Mouse (Mus musculus): Measurements from ENCODE around the gene C1qtnf2. TPM values are rescaled to one million over a fixed set of nuclear protein-coding genes. Genes with fewer than 3 reads are reported as not detected.
A peak's percentile ranks its signal among the peaks of the same experiment; 100 is the strongest.

Gene C1qtnf2
- 9.7 and 10.0 TPM in 2 replicates for polyA plus RNA-seq (2015; fragmentation: Nextera tagmentation; extraction: Ambion mirVana)

DNA sequence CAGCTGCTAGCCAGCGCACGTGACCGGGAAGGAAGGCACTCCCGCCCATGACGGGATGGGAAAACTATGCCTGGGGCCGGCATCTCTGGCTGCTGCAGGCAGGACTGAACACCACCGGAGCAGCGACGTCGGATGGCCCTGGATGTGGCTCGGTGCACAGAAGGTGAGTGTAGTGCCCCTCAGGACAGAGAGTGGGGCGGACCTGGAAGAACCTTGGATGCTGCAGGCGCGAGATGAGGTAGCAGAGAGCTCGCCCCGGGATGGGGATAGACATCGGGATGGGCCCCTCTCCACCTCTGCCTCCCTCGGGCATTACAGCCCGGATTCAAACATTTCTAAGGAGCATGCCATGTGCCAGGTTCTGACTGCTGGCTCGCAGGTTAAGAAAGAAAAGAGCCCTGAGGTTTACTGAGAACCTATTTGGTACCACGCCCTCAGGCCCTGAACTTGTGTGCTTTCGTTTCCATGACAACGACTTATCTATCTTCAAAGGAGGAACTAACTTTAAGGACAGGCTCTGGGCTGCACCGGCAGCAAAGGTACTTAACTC is at the start of gene C1qtnf2:
C1qtnf2 (plus strand) TSS at position 52 of the 550 bp plus-strand sequence.
- no peaks in the 10 kb centered on the region for H3K36me3 ChIP-seq (replicated peaks)
- H3K9ac ChIP-seq, result peak within 1 kb of the TSS; percentile 12; the same call in 1 of the 2 replicates
- 2% methylated on average over 24 of the region's 24 CpGs for WGBS
- ATAC-seq (replicated peaks), result peak; percentile 71
- H3K9me3 ChIP-seq, result no peaks in the 10 kb centered on the region
- H3K27ac ChIP-seq, result no peak within 1 kb of the TSS
- peak within 1 kb of the TSS; percentile 29 for H3K4me3 ChIP-seq
- no peaks in the 10 kb centered on the region for H3K27me3 ChIP-seq (replicated peaks)
- peaks cover 15% of the 10 kb centered on the region for H3K4me1 ChIP-seq
- peak within 1 kb of the TSS; percentile 51 for H3K4me2 ChIP-seq

DNA sequence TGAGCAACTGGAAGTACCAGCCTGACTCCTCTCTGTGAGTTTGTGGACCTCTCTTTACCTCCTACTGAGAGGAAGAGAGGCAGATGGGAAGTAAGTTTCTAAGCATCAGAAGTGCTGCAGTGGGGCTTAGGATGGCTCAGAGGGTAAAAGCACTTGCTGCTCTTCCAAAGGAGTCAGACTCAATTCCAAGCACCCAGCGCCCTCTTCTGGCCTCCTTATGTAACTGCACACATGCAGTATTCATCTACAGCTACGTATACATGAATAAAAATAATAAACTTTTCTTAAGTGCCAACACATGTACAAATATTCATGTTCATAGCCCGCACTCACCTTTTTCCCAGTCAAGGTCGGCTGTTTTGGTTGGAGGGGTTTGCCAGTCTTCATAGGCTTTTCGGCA is 49.7 kb upstream of the C1qtnf2 start:
- 75% methylated on average over 5 of the region's 5 CpGs for WGBS
- Histone ChIP-seq H3K9me3 (no peaks in the 10 kb centered on the region), H3K36me3 (replicated peaks) (no peaks in the 10 kb centered on the region)

DNA sequence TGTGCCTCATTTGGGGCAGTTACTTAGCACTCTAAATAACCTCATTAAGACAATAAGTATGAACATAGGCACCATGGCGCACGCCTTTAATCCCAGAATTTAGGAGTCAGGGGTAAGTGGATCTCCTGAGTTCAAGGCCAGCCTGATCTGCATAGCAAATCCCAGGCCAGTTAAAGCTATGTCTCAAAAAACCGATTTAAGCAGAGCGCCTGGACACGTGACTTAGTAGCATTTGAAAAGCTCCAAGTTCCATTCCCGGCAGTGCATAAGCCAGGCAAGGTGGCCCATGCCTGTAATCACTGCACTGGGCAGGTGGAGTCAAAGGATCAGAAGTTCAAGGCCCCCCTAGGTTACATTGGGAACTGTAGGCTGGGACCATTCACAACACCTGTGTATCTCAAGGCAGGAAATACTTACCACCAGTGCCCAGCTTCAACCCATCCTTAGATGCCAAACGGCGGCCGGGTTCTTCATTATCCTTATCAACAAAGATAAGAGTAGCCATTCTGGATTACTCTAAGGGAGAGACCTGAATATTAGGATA is 48.8 kb upstream of the C1qtnf2 start:
- H3K9me3 ChIP-seq, result no peaks in the 10 kb centered on the region
- ATAC-seq (replicated peaks), result peak; percentile 65; the same call in 1 of the 2 replicates
- peaks cover 8% of the 10 kb centered on the region for H3K4me1 ChIP-seq
- H3K36me3 ChIP-seq (replicated peaks), result no peaks in the 10 kb centered on the region
- no peak overlapping the region for H3K27ac ChIP-seq
- H3K27me3 ChIP-seq (replicated peaks), result no peaks in the 10 kb centered on the region
- no peak overlapping the region for H3K9ac ChIP-seq
- H3K4me2 ChIP-seq, result no peak overlapping the region
- peak overlapping the region; percentile 73; the same call in 1 of the 2 replicates for H3K4me3 ChIP-seq
- WGBS, result 91% methylated on average over 9 of the region's 9 CpGs

More for the DNA sequence above, 49.7 kb upstream of the C1qtnf2 start:
- Histone ChIP-seq H3K9ac (no peak overlapping the region), H3K4me2 (no peak overlapping the region), H3K27me3 (replicated peaks) (no peaks in the 10 kb centered on the region), H3K27ac (no peak overlapping the region), H3K4me3 (no peak overlapping the region), H3K4me1 (peaks cover 8% of the 10 kb centered on the region)
- no peak for ATAC-seq (replicated peaks)

DNA sequence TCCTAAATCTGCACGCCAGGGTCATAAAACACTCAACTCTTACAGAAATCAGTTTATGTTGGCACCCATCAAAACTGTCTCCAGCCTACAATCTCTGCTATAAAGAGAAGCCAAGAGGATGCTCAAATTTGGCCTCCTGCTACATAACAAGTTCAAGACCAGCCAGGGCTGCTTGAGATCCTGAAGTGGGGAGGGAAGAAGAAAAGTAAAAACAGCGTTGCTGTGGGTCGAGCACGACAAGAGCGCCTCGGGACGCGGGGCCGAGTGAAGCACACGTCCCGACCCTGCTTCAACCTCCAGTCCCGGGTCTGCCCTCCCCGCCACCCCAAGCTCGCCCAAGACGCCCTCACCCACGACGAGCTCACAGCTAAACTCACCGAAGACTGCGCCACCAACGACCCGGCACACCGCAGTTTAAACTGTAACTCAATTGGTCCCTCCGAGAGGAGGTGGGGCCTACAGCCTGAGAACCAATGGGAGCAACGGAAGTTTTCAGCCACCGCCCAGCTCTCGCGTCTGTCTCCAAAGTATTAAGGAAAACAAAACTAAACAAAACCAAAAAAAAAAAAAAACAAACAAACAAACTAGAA is 48.2 kb upstream of the C1qtnf2 start, which contains the start of gene Pttg1:
Pttg1 (minus strand) TSS at position 428 of the 590 bp plus-strand sequence.
- H3K27ac ChIP-seq, result no peak within 1 kb of the TSS
- peak within 1 kb of the TSS; percentile 77 for H3K4me2 ChIP-seq
- 3% methylated on average over 27 of the region's 27 CpGs for WGBS
- H3K9me3 ChIP-seq, result no peaks in the 10 kb centered on the region
- H3K9ac ChIP-seq, result peak within 1 kb of the TSS; percentile 58
- peak; percentile 94 for ATAC-seq (replicated peaks)
- H3K4me3 ChIP-seq, result peak within 1 kb of the TSS; percentile 73
- no peaks in the 10 kb centered on the region for H3K36me3 ChIP-seq (replicated peaks)
- peaks cover 8% of the 10 kb centered on the region for H3K4me1 ChIP-seq
- no peaks in the 10 kb centered on the region for H3K27me3 ChIP-seq (replicated peaks)

DNA sequence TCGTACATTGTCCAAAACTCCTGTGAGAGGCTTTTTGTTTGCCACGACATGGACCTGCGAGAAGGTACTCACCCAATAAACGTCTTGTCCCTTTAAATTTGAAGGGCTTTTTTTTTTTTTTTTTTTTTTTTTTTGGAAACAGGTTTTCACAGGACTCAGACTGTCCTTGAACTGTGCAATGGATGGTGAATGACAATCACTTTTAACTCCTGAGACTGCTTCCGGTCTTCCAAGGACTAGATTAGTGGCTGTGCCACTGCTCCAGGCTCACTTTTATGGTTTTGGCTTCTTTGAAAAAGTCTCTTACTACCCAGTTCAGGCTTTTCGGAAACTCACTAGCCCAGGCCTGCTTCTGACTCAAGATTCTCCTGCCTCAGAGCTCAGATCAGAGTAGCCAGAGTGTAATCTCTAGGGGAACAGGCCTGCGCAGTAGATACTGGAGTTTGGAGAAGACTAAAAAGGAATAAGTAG is 47.6 kb upstream of the C1qtnf2 start:
- Histone ChIP-seq H3K27me3 (replicated peaks) (no peaks in the 10 kb centered on the region), H3K4me1 (peaks cover 8% of the 10 kb centered on the region), H3K4me3 (peak overlapping the region; percentile 73), H3K9ac (no peak overlapping the region), H3K36me3 (replicated peaks) (no peaks in the 10 kb centered on the region), H3K27ac (no peak overlapping the region), H3K9me3 (no peaks in the 10 kb centered on the region), H3K4me2 (peak overlapping the region; percentile 77)
- peak; percentile 24; the same call in 1 of the 2 replicates for ATAC-seq (replicated peaks)
- 19% methylated on average over 7 of the region's 7 CpGs for WGBS

DNA sequence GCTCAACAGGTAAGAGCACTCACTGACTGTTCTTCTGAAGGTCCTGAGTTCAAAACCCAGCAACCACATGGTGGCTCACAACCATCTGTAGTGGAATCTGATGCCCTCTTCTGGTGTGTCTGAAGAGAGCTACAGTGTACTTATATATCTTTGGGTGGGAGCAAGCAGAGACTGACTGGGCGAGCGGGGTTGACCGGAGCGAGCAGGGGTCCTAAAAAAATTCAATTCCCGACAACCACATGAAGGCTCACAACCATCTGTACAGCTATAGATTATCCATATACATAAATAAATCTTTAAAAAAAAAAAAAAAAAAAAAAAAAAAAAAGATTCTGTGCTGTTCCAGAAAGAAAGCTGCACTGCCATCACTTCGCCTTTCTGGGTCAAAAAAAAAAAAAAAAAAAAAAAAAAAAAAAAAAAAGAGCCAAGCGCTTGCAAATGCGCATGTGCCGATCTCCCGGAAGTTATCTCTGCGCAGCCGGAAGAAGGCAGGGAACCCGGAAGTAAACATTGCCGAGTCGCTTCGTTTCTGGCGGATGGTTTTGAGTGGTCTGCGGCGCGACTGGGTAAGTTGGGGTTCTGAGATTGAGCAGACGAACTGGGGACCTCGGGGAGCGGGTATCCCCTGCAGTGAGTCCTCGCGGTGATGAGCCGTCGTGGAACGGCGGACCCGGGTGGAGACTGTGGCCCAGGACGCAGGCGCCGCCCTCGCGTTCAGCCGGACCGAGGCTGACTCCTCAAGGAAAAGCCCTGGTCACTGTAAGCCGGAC is 40.6 kb upstream of the C1qtnf2 start, which contains the start of gene Slu7:
Slu7 (plus strand) TSS at position 491 of the 770 bp plus-strand sequence.
- 6% methylated on average over 38 of the region's 38 CpGs for WGBS
- ATAC-seq (replicated peaks), result peak; percentile 91
- Histone ChIP-seq H3K36me3 (replicated peaks) (peaks cover 12% of the 10 kb centered on the region), H3K27me3 (replicated peaks) (no peaks in the 10 kb centered on the region), H3K4me2 (peak within 1 kb of the TSS; percentile 69), H3K27ac (peak within 1 kb of the TSS; percentile 47; the same call in 1 of the 2 replicates), H3K4me1 (peaks cover 11% of the 10 kb centered on the region), H3K9me3 (no peaks in the 10 kb centered on the region), H3K9ac (peak within 1 kb of the TSS; percentile 62), H3K4me3 (peak within 1 kb of the TSS; percentile 74)

DNA sequence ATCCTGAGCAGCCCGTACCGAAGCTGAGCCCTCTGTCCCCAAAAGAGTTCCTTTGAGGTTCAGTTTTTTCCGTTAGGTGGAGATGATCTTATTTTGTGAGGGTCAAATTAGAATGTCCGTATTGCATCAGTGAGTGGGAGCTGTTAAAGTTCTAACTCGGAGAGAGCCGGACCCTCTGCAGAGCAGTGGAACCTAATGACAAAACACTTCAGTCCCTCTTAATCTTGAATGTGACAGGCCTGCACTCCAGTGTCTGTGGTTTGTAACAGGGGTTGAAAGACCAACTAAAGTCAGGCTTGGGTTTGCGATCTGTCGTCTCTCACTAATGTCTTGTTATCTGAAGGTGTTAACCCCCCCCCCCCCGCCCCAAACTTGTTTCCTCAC is 40.1 kb upstream of the C1qtnf2 start:
- Histone ChIP-seq H3K4me3 (peak overlapping the region; percentile 74), H3K27me3 (replicated peaks) (no peaks in the 10 kb centered on the region), H3K4me2 (peak overlapping the region; percentile 69), H3K4me1 (peaks cover 11% of the 10 kb centered on the region), H3K36me3 (replicated peaks) (peaks cover 17% of the 10 kb centered on the region), H3K9ac (peak overlapping the region; percentile 62), H3K27ac (peak overlapping the region; percentile 47; the same call in 1 of the 2 replicates), H3K9me3 (no peaks in the 10 kb centered on the region)
- ATAC-seq (replicated peaks), result peak; percentile 70
- 7% methylated on average over 9 of the region's 9 CpGs for WGBS

DNA sequence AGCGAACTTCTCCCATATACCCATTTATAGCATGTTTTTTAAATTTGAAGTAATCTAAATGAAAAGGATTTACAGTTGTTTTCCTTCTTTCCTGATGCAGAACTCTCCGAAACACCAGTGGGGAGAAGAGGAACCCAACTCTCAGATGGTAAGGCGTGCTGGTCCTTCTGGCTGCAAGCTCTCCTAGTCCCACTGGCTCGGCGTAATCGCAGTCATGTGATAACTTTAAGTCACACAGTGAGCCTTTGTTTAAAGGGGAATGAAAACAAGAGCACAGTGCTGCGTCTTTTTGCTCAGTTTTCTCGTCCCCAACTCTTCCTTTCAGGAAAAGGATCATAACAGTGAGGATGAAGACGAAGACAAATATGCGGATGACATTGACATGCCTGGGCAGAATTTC is 33.0 kb upstream of the C1qtnf2 start:
- Histone ChIP-seq H3K27ac (no peak overlapping the region), H3K9ac (no peak overlapping the region), H3K4me2 (no peak overlapping the region), H3K4me1 (no peaks in the 10 kb centered on the region), H3K36me3 (replicated peaks) (peaks cover 83% of the 10 kb centered on the region), H3K9me3 (no peaks in the 10 kb centered on the region), H3K4me3 (no peak overlapping the region), H3K27me3 (replicated peaks) (no peaks in the 10 kb centered on the region)
- no peak for ATAC-seq (replicated peaks)
- 94% methylated on average over 10 of the region's 10 CpGs for WGBS

DNA sequence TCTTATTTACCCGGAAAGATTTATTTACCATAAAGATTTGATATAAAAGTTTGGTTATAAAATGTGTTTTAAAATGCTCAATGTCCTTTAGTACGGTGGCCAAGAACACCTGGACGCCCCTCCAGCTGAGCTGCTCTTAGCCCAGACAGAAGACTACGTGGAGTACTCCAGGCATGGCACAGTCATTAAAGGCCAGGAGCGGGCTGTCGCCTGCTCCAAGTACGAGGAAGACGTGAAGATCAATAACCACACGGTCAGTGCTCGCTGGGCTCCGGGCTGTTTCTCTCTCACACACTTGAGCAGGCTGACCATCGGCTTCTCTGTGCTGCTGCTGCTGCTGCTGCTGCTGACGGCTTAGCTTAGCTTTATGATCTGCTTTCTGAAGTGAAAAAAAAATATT is 30.9 kb upstream of the C1qtnf2 start:
- H3K9ac ChIP-seq, result no peak overlapping the region
- H3K4me1 ChIP-seq, result no peaks in the 10 kb centered on the region
- no peak overlapping the region for H3K4me2 ChIP-seq
- WGBS, result 93% methylated on average over 13 of the region's 13 CpGs
- H3K27ac ChIP-seq, result no peak overlapping the region
- no peak for ATAC-seq (replicated peaks)
- H3K36me3 ChIP-seq (replicated peaks), result peaks cover 82% of the 10 kb centered on the region
- H3K9me3 ChIP-seq, result no peaks in the 10 kb centered on the region
- H3K4me3 ChIP-seq, result no peak overlapping the region
- H3K27me3 ChIP-seq (replicated peaks), result no peaks in the 10 kb centered on the region

DNA sequence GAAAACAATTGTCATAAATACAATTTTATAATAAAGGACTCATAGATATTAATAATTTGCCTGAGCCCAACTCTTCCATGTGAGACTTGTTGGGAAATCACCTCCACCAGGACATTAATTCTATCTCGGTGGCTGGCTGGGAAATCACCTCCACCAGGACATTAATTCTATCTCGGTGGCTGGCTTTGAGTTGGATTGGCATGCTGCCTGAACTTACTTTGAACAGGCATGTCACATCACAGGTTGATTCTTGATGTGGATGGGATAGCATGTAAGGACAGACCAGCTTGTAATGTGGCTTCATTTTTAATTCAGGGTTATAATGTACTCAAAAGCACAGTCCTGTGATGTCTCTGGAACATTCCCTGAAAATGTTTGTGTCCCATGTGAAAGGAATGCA is 24.2 kb upstream of the C1qtnf2 start:
- WGBS, result 82% methylated on average over 2 of the region's 2 CpGs
- ATAC-seq (replicated peaks), result no peak
- Histone ChIP-seq H3K36me3 (replicated peaks) (peaks cover 19% of the 10 kb centered on the region), H3K27ac (no peak overlapping the region), H3K9me3 (no peaks in the 10 kb centered on the region), H3K27me3 (replicated peaks) (no peaks in the 10 kb centered on the region), H3K4me1 (no peaks in the 10 kb centered on the region), H3K4me3 (no peak overlapping the region), H3K9ac (no peak overlapping the region), H3K4me2 (no peak overlapping the region)

DNA sequence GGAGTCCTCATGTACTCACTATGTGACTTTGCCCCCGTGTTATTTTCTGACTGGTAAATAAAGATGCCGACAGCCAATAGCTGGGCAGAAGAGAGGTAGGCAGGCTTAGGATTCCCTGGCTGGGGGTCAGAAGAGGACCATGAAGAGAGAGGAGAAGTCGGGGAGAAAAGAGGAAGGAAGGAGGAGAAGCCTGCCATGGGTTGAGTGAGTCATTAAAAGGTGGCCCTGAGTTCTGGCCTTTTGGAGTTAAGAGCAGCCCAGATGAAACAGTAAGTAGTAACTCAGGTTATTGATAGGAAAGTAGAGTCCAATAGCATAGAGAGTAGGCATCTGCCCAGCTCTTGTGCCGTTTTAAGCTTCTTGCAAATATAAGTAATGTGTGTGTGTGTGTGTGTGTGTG is 22.8 kb upstream of the C1qtnf2 start:
- Histone ChIP-seq H3K9ac (no peak overlapping the region), H3K27ac (no peak overlapping the region), H3K36me3 (replicated peaks) (peaks cover 6% of the 10 kb centered on the region), H3K9me3 (no peaks in the 10 kb centered on the region), H3K4me3 (no peak overlapping the region), H3K27me3 (replicated peaks) (no peaks in the 10 kb centered on the region), H3K4me2 (no peak overlapping the region), H3K4me1 (no peaks in the 10 kb centered on the region)
- ATAC-seq (replicated peaks), result no peak
- 72% methylated on average over 4 of the region's 4 CpGs for WGBS

DNA sequence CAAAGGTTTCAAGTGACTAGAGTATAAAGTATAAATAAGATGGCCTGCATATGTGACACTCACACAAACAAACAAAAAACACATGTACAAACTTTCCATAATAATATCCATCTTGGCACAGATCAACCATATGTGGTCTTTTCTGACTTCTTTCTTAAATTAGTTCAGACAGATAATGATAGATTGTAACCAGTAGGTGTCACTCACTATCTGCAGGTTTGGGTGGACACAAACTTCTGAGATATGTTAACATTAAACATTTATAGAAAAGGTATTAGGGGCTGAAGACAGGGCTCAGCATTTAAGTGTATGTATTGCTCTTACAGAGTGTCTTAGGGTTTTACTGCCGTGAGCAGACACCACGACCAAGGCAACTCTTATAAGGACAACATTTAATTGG is 21.8 kb upstream of the C1qtnf2 start:
- ATAC-seq (replicated peaks), result no peak
- no peak overlapping the region for H3K4me3 ChIP-seq
- H3K4me1 ChIP-seq, result no peaks in the 10 kb centered on the region
- H3K27me3 ChIP-seq (replicated peaks), result no peaks in the 10 kb centered on the region
- no peak overlapping the region for H3K4me2 ChIP-seq
- no peaks in the 10 kb centered on the region for H3K9me3 ChIP-seq
- no peak overlapping the region for H3K9ac ChIP-seq
- H3K36me3 ChIP-seq (replicated peaks), result no peaks in the 10 kb centered on the region
- WGBS, result 75% methylated on average over 2 of the region's 2 CpGs
- H3K27ac ChIP-seq, result no peak overlapping the region

Data from midbrain, embryonic 15.5 days (tissue).